Mouse (Mus musculus) c-Kit-positive CD71-negative TER-119-negative erythroid progenitor cells, embryonic 14.5 days (primary cell): Measurements from ENCODE around the gene Mcam.
"Not testable (repeated sequence)": the region's sequence is repeated elsewhere in the genome, so short reads cannot be mapped to it uniquely, and the experiment has no call there.

Source experiments
- DNase-seq: peaks from one replicate; pipeline ENCODE4 v3.0.0-alpha.2; 2013; ENCODE audit warnings: low read depth

The Mcam gene

GRCm38 (mm10) chr9:44109360-44110095, 24.7 kb upstream of the Mcam start:
- peak; percentile 73 for DNase-seq

GRCm38 (mm10) chr9:44111909-44112308, 22.4 kb upstream of the Mcam start:
- not testable (repeated sequence) for DNase-seq

DNA sequence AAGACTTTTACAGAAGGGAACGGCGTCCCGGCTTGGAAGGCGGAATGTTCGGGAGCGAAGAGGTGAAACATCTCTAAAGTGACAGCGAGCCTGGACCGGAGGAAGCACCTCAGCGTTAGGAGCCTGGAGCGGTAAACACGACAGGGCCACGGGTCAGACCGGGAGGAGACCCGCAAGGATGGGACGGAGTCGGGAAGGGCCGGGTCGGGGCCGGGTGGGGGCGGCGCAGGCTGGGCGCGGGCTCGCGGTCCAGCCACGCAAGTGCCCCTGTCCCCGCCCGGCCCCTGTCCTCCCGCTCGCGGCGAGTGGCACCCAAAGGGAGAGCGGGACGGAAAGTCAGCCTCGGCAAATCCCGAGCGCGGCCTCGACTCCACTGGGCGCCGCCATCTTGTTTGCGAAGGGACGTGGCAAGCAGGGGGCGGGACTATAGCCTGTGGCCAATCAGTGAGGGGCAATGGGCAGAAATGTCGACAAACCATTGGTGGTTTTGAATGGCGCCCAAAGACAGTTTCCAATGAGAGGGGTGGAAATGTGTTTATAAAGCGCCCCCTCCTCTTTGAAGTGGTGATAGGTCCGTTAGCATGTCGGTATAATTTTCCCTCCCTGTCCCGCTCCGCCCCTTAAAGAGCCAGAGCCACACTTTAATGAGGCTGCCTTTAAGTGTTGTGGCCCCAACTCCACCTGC, 21.0 kb upstream of the Mcam start, which contains the start of the genes Gm49380 and Rnf26:
TSS of gene Gm49380 (minus strand) at position 396 of the 685 bp plus-strand sequence.
TSS of gene Rnf26 (minus strand) at position 413 of the 685 bp plus-strand sequence.
- DNase-seq, result peak; percentile 93

- no peak for DNase-seq
These were observed 19.8 kb upstream of the Mcam start for GRCm38 (mm10) chr9:44114453-44114852.

GRCm38 (mm10) chr9:44115599-44115998, 18.7 kb upstream of the Mcam start:
- DNase-seq, result no peak

GRCm38 (mm10) chr9:44116182-44116581, 18.1 kb upstream of the Mcam start:
- no peak for DNase-seq

- DNase-seq, result no peak
These were observed 15.3 kb upstream of the Mcam start for GRCm38 (mm10) chr9:44119011-44119410.

DNA sequence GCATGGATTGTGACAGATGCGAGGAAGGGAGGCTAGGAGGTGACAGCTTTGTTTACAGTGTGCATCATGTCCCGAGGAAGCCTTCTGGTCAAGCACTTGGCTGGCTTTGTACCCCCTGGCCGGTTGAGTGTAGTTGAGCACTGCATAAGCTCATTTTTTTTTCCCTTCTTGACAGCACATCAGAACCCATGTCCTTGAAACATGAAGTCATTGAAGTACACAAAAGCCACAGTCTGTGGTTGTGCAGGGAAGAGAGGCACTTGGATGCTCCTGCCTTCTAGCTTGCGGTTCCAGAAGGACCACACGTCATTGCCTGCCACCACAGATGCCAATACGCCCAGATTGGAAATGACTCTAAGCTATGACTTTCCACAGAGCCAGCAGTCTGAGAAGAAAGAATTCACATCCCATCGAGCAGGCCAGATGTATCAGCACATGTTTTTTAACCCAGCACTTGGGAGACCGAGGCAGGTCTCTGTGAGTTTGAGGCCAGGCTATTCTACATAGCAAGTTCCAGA, 14.3 kb upstream of the Mcam start:
- no peak for DNase-seq

- no peak for DNase-seq
These were observed 10.0 kb upstream of the Mcam start for GRCm38 (mm10) chr9:44124317-44124716.

GRCm38 (mm10) chr9:44125026-44125425, 9.2 kb upstream of the Mcam start:
- DNase-seq, result no peak

- peak; percentile 90 for DNase-seq
These were observed 8.5 kb upstream of the Mcam start for GRCm38 (mm10) chr9:44125546-44126428.

DNA sequence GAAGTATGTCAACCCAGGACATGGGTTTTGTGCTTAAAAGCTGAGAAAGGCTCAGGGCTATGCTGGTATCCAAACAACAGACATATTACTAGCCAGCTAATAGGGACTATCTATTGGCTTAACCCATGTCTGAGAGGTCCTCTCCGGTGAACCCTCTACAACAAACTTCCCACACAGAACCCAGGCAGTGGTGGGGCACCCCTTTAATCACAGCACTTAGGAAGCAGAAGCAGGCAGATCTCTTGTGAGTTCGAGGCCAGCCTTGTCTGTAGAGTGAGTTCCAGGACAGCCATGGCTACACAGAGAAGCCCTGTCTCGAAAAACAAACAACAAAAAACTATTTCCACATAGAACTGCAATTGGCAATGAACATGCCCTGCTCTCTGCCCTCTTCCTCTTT, 7.5 kb upstream of the Mcam start:
- no peak for DNase-seq

DNA sequence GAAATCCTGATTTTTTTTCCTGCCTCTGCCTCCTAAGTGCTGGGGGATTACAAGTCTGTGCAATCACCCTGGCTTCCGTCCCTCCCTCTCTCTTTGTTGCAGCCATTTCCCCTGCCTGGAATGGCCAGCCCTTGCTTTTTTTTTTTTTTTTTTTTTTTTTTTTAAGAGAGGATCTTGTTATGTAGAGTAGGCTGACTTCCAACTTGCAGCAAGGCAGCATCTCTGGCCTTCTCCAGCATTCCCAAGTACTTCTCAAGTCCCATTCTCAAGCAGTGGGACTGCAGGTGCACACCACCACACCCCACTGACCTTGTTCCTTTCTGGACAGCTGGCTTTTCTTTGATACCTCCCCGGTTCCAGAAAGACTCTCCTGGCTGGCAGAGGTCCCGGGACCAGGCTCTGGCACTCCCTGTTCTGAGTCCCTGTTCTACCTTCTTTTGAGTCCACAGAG, 6.9 kb upstream of the Mcam start:
- no peak for DNase-seq

- no peak for DNase-seq
These were observed 4.6 kb upstream of the Mcam start for GRCm38 (mm10) chr9:44129633-44130032.

GRCm38 (mm10) chr9:44130034-44130433, 4.2 kb upstream of the Mcam start:
- DNase-seq, result no peak

DNA sequence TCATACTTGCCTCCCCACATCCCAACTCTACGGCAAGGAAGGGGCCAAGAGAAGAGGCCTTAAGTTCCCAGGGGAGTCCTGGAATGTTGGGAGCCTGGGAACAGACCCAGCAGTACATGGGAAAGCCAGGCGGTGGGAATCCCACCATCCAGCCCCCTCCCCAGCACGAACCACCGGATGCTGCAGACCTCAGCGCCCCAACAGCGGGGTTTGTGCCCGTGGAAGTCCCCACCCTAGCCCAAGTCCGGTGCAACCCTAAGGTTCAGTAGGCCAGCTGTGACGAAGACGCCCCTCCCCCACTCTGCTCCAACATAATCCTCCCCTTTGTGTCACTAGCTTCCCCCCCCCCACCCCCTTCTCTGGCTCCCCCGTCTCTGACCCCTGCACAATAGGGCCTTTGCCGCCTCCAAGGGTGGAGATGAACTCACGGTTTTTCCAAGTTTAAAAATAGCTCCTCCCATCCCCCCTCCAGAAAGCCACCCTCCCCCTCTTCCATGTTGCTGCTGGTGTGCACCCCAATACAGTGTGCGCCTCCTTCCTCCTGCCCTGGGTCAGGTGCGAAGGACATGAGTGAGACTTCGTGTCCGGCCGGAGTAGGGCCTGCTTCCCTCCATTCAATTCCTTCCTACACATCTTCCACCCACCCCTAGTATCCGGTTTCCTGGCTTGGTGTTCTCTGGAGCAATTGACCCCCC, 3.5 kb upstream of the Mcam start:
- no peak for DNase-seq

GRCm38 (mm10) chr9:44131276-44131590, 3.0 kb upstream of the Mcam start:
- no peak for DNase-seq

- DNase-seq, result no peak
These were observed 2.1 kb upstream of the Mcam start for GRCm38 (mm10) chr9:44132200-44132599.

DNA sequence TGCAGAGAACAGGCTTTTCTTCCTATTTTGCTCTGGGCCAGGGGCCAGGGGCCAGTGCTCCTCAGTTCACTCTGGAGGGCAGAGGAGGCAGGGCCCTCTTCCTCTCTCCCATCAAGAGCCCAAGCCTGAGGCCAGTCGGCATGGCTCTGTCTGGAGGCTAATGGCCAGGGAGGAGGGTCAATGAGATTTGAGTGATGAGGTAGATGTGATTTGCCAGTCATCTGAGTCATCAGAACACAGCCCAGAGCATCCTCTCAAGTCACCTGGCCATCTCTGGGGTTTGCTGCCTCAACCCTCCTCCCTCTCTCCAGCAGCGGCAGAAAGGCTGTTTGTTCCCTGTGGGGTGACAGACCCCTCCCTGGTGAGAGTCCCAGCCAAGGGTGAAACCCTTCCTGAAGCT, 982 bp upstream of the Mcam start:
- DNase-seq, result no peak

- DNase-seq, result no peak
These were observed 822 bp downstream of the Mcam start for GRCm38 (mm10) chr9:44134851-44135730.
